Mouse (Mus musculus): ENCODE results near the gene Cacna1h.

GRCm38 (mm10) chr17:25467781-25468180 lies 34.2 kb upstream of the Cacna1h start:
- TF ChIP-seq POLR2A (IDR thresholded peaks at IDR 0.05; ENCODE audit: insufficient read depth, low read depth, low read length) (no peak), CTCF (IDR thresholded peaks at IDR 0.05; ENCODE audit: insufficient read depth, low read depth, low read length) (no peak)

Measured in olfactory bulb, adult 2 months (tissue).